Mouse (Mus musculus) forebrain, postnatal 0 days (tissue): ENCODE measurements at regions not wholly inside any gene's neighbourhood (a gene's known extent, or its start where the extent isn't known, plus 50 kb on each side); places are given as distances from the start of the nearest gene placed in this dataset.
A peak's percentile ranks its signal among the peaks of the same experiment; 100 is the strongest.

Experiments
- ATAC-seq: fragments of 200-750 bp; cut with Nextera tagmentation; 2 replicates; pipeline ENCODE4 v1.8.0; 2017; ENCODE audit warnings: mild to moderate bottlenecking, moderate library complexity
- DNase-seq: peaks from one replicate; pipeline ENCODE4 v3.0.0-alpha.2; 2015
- H3K27ac ChIP-seq: fragments of 300-500 bp; sonication (generic); 2 replicates; pipeline ENCODE4 v1.5.1; 2014; ENCODE audit warnings: low read depth, mild to moderate bottlenecking, antibody characterized with exemption, low read length, moderate library complexity, mixed read lengths
- H3K27me3 ChIP-seq: fragments of 300-500 bp; sonication (generic); 2 replicates; pipeline ENCODE4 v1.6.1; 2014; ENCODE audit warnings: mild to moderate bottlenecking, low read length, mixed read lengths; ENCODE audit not compliant: insufficient read depth
- H3K36me3 ChIP-seq: fragments of 300-500 bp; sonication (generic); 2 replicates; pipeline ENCODE4 v1.6.1; 2014; ENCODE audit warnings: mild to moderate bottlenecking, moderate library complexity; ENCODE audit not compliant: insufficient read depth
- H3K4me1 ChIP-seq: fragments of 300-500 bp; sonication (generic); 2 replicates; pipeline ENCODE4 v1.6.1; 2014; ENCODE audit warnings: antibody characterized with exemption; ENCODE audit not compliant: insufficient read depth
- H3K4me2 ChIP-seq: fragments of 300-500 bp; sonication (generic); 2 replicates; pipeline ENCODE4 v1.6.1; 2014; ENCODE audit warnings: low read depth, mild to moderate bottlenecking, moderate library complexity
- H3K4me3 ChIP-seq: fragments of 300-500 bp; sonication (generic); 2 replicates; pipeline ENCODE4 v1.5.1; 2014; ENCODE audit warnings: low read depth, low read length, mixed read lengths
- H3K9ac ChIP-seq: fragments of 300-500 bp; sonication (generic); 2 replicates; pipeline ENCODE4 v1.6.1; 2014; ENCODE audit warnings: mild to moderate bottlenecking
- H3K9me3 ChIP-seq: fragments of 300-500 bp; sonication (generic); 2 replicates; pipeline ENCODE4 v1.6.1; 2016; ENCODE audit warnings: low read length
- CTCF ChIP-seq: sonication (generic); IDR thresholded peaks from 2 replicates; pipeline ENCODE4 v1.5.1; 2016; ENCODE audit warnings: antibody characterized with exemption, control low read depth, low read depth
- WGBS: fragments of 180-500 bp; shearing (Covaris S2); extraction: QIAGEN DNeasy Blood & Tissue Kit; methylation state at CpG from one replicate; pipeline ENCODE4 v1.1.7; 2014; 5-methylcytosine and 5-hydroxymethylcytosine counted together

DNA sequence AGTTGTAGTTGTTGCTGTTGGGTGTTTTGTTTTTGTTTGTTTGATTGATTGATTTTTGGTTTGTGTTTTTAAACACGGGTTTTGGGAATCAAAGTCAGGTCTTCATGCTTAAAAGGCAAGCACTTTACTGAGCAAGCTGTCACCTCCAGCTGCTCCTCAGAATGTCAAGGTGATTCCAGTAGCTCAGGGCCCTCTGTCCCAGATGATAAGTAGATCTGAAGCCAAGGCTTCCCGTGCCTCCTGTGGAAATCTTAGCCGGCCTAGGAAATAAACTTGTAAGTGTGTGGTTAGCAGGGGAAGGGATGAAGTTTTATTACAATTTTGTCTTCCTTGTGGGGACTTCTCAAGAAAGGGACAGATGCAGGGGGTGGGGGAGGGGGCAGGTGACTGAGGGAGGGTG, 205.2 kb upstream of the Jade1 start:
- Histone ChIP-seq H3K9ac (no peak overlapping the region), H3K36me3 (no peaks in the 10 kb centered on the region), H3K4me3 (no peak overlapping the region), H3K27me3 (no peaks in the 10 kb centered on the region), H3K4me1 (no peaks in the 10 kb centered on the region), H3K9me3 (no peaks in the 10 kb centered on the region), H3K4me2 (no peak overlapping the region), H3K27ac (no peak overlapping the region)
- DNase-seq (no peak), ATAC-seq (no peak)
- 79% methylated on average over 3 of the region's 3 CpGs for WGBS
- no peak for TF ChIP-seq CTCF

DNA sequence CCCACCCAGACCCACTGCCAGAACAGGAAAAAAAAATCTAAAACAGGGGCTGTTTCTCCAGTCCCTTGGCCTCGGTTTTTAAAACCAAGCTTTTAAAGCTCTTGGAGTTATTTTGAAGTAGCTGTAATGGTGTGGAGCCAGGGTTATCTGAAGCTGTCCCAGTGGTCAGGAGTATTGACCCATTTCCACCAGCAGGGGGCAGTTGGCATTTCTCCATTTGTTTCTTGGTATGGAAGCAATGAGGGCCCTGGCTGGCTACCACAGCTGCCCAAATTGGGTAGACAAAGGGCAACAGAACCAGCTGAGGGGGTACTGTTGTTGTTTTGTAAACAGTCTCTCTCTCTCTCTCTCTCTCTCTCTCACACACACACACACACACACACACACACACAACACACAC, 206.7 kb upstream of the Jade1 start:
- H3K4me1 ChIP-seq: no peaks in the 10 kb centered on the region
- 59% methylated on average over 1 of the region's 1 CpGs for WGBS
- no peaks in the 10 kb centered on the region for H3K9me3 ChIP-seq
- no peak overlapping the region for H3K9ac ChIP-seq
- ATAC-seq: no peak
- peak; percentile 17 for DNase-seq
- no peaks in the 10 kb centered on the region for H3K27me3 ChIP-seq
- no peaks in the 10 kb centered on the region for H3K36me3 ChIP-seq
- peak; percentile 44 for TF ChIP-seq CTCF
- no peak overlapping the region for H3K4me2 ChIP-seq
- H3K4me3 ChIP-seq: no peak overlapping the region
- H3K27ac ChIP-seq: no peak overlapping the region

DNA sequence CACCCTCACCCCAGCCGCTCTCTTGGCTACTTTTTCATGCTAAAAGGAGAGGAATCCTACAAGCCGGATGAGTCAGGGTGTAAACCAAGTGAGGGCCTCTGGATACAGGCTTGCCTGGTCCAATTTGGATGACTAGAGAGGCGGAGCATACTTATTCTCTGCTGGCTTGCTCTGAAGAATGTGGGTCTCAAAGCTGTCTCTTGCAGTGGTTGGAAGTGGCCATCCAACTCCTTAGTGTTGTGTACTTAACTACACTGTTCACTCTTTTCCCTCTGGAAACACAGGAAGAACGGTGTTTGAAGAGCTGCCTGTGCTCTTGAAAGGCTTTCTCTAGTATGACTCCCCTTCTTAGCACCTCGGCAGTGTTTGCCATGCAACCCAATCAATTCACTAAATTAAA, 208.7 kb upstream of the Jade1 start:
- Histone ChIP-seq H3K4me3 (no peak overlapping the region), H3K9ac (no peak overlapping the region), H3K9me3 (no peaks in the 10 kb centered on the region), H3K27me3 (no peaks in the 10 kb centered on the region), H3K36me3 (no peaks in the 10 kb centered on the region), H3K4me2 (no peak overlapping the region), H3K4me1 (no peaks in the 10 kb centered on the region), H3K27ac (no peak overlapping the region)
- no peak for TF ChIP-seq CTCF
- DNase-seq (no peak), ATAC-seq (no peak)
- 57% methylated on average over 5 of the region's 5 CpGs for WGBS

DNA sequence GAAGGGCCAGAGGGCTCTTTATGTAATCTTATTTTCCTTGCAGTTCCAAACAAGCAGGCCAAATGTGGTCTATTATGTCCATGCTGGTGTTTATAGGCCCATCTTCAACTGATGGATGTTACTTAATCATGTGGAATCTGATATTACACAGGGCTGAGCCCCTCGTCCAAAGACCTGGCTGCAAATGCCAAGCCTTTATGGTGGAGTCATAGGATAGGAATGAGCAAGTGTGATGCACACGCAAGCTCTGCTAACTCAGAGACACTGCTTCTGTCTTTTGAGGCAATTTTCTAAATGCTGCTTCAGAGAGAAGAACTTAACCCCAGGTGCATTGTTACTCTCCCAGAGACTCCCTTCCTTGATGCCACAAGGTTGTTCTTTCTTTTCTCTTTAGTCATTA, 212.1 kb upstream of the Jade1 start:
- Histone ChIP-seq H3K9me3 (no peaks in the 10 kb centered on the region), H3K9ac (no peak overlapping the region)
- no peak for ATAC-seq

DNA sequence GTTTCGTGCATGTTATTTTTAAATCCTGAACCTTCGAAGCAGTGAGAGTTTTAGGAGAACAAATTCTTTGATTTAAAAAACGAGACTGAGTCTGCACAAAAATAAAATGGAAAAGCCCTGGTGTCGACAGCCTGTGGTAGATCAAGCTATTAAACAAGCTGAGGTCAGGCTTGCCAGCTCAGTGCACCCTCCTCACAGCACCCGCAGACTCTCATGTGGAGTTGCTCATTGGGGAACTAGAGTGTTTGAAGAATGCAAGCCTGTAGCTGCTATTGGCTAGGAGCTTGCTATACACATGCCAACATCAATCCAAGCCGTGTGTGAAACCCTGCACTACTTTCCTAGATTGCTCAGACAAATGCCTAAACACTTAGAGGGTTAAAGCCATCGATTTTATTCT, 223.1 kb upstream of the Jade1 start:
- 53% methylated on average over 7 of the region's 7 CpGs for WGBS
- no peak overlapping the region for H3K4me2 ChIP-seq
- no peaks in the 10 kb centered on the region for H3K27me3 ChIP-seq
- H3K9ac ChIP-seq: no peak overlapping the region
- H3K9me3 ChIP-seq: no peaks in the 10 kb centered on the region
- no peak overlapping the region for H3K4me3 ChIP-seq
- ATAC-seq: peak; percentile 64
- H3K27ac ChIP-seq: no peak overlapping the region
- H3K36me3 ChIP-seq: no peaks in the 10 kb centered on the region
- no peak for TF ChIP-seq CTCF
- H3K4me1 ChIP-seq: no peaks in the 10 kb centered on the region
- no peak for DNase-seq

More for the DNA sequence above, 212.1 kb upstream of the Jade1 start:
- no peaks in the 10 kb centered on the region for H3K27me3 ChIP-seq
- DNase-seq: no peak
- H3K4me1 ChIP-seq: no peaks in the 10 kb centered on the region
- TF ChIP-seq CTCF: no peak
- no peak overlapping the region for H3K27ac ChIP-seq
- no peak overlapping the region for H3K4me3 ChIP-seq
- no peaks in the 10 kb centered on the region for H3K36me3 ChIP-seq
- 81% methylated on average over 2 of the region's 2 CpGs for WGBS
- H3K4me2 ChIP-seq: no peak overlapping the region

DNA sequence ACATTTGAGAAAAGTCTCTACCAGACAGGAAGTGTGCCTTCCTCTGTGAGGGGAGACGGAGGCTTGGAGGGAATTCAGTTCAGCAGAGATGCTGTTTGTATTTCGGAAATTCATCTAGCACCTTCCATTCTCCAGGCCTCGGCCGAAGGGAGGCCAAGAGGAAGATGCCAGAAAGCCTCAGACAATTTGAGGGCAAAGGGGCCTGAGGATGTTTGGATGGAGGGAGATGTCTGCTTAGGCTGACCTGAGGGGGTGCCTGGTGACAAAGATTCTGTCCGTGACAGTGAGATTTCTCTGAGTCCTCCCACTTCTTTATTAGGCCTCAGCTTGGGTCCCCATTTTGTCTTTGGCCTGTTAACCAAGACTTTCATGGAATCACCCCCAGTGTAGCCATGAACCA, 225.2 kb upstream of the Jade1 start:
- Histone ChIP-seq H3K9ac (no peak overlapping the region), H3K27ac (no peak overlapping the region), H3K4me3 (no peak overlapping the region), H3K4me1 (no peaks in the 10 kb centered on the region), H3K9me3 (no peaks in the 10 kb centered on the region), H3K4me2 (no peak overlapping the region), H3K36me3 (no peaks in the 10 kb centered on the region), H3K27me3 (no peaks in the 10 kb centered on the region)
- WGBS: 87% methylated on average over 5 of the region's 5 CpGs
- ATAC-seq: no peak
- no peak for DNase-seq
- no peak for TF ChIP-seq CTCF

DNA sequence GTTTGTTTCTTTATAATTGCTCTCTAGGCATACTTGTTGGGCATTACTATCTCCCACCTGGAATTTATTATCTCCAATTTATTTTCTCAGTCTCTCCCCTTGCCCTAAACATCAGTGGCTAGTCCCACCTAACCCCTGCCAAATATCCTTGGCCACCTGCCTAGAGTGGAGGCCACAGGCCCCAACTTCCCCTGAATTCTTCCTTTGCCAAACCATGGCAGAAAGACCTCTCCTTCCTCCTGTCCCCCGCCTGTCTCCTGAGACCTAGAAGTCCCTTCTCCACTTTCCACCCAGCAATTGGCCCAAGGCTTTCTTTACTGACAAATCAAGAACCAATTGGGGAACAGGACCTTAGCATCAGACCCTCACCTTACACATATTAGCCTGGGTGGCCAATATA, 226.7 kb upstream of the Jade1 start:
- H3K27me3 ChIP-seq: no peaks in the 10 kb centered on the region
- WGBS: 65% methylated on average over 1 of the region's 1 CpGs
- H3K4me1 ChIP-seq: no peaks in the 10 kb centered on the region
- no peaks in the 10 kb centered on the region for H3K36me3 ChIP-seq
- H3K9ac ChIP-seq: no peak overlapping the region
- no peak overlapping the region for H3K4me2 ChIP-seq
- ATAC-seq: no peak
- H3K27ac ChIP-seq: no peak overlapping the region
- H3K4me3 ChIP-seq: no peak overlapping the region
- TF ChIP-seq CTCF: no peak
- H3K9me3 ChIP-seq: no peaks in the 10 kb centered on the region
- no peak for DNase-seq
